Mouse (Mus musculus) midbrain, embryonic 10.5 days (tissue): Measurements from ENCODE around the gene Mef2d. TPM values are rescaled to one million over a fixed set of nuclear protein-coding genes. Genes with fewer than 3 reads are reported as not detected.

Experiments
- DNase-seq: peaks from one replicate; pipeline ENCODE4 v3.0.0-alpha.2; 2017; ENCODE audit warnings: low spot score
- H3K27ac ChIP-seq: fragments of 300-500 bp; sonication (generic); replicated peaks from 2 replicates; pipeline ENCODE4 v1.5.1; 2016; ENCODE audit warnings: mild to moderate bottlenecking
- H3K27me3 ChIP-seq: fragments of 300-500 bp; sonication (generic); 2 replicates; pipeline ENCODE4 v1.6.1; 2016; ENCODE audit warnings: low read depth, mild to moderate bottlenecking; ENCODE audit not compliant: poor library complexity, severe bottlenecking
- H3K36me3 ChIP-seq: fragments of 300-500 bp; sonication (generic); 2 replicates; pipeline ENCODE4 v1.6.1; 2016; ENCODE audit warnings: mild to moderate bottlenecking, moderate library complexity
- H3K4me1 ChIP-seq: fragments of 300-500 bp; sonication (generic); 2 replicates; pipeline ENCODE4 v1.6.1; 2016
- H3K4me3 ChIP-seq: fragments of 300-500 bp; sonication (generic); 2 replicates; pipeline ENCODE4 v1.5.1; 2016; ENCODE audit warnings: mild to moderate bottlenecking, moderate library complexity
- H3K9me3 ChIP-seq: fragments of 300-500 bp; sonication (generic); replicated peaks from 2 replicates; pipeline ENCODE4 v1.6.1; 2016; ENCODE audit warnings: mild to moderate bottlenecking
- WGBS: fragments of 180-500 bp; shearing (Covaris S2); methylation state at CpG from one replicate; pipeline ENCODE4 v1.1.7; 2016; 5-methylcytosine and 5-hydroxymethylcytosine counted together
- polyA plus RNA-seq: library from polyadenylated mRNA; unstranded; fragments of >200 nt; fragmentation: Nextera tagmentation; extraction: Ambion mirVana; gene quantifications from 2 replicates; pipeline ENCODE4 v1.2.1, GENCODE M21; 2016

Gene Mef2d
- polyA plus RNA-seq, 1 experiment from 2014 or later, result 8.2 TPM

DNA sequence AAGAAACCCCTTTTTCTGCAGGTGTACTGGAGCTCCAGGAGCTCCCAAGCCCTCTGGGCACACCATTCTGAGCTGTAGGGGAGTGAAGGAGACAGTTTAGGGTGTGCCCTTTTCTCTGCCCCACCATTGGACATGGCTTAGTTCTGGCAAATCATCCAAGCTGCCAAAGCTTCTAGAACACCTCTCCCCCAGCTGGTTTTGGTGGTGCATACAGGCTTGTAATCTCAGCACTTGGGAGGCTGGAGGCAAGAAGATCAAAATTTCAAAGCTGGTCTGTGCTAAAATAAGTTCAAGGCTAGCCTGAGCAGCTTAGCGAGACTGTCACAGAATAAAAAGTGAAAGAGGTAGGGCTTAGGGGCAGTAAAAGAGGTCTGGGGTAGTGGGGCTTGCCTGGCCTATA is 70.2 kb downstream of the Mef2d start:
- Histone ChIP-seq H3K27me3 (peaks cover 100% of the 10 kb centered on the region), H3K36me3 (0 out of 2 replicates have a peak, but pooled peaks cover 3% of the 10 kb centered on the region), H3K27ac (no peak overlapping the region), H3K4me1 (peaks cover 55% of the 10 kb centered on the region), H3K4me3 (0 out of 2 replicates have a peak overlapping the region, but pooled peaks have one; percentile 9), H3K9me3 (no peaks in the 10 kb centered on the region)
- 2% methylated on average over 1 of the region's 1 CpGs for WGBS
- no peak for DNase-seq

DNA sequence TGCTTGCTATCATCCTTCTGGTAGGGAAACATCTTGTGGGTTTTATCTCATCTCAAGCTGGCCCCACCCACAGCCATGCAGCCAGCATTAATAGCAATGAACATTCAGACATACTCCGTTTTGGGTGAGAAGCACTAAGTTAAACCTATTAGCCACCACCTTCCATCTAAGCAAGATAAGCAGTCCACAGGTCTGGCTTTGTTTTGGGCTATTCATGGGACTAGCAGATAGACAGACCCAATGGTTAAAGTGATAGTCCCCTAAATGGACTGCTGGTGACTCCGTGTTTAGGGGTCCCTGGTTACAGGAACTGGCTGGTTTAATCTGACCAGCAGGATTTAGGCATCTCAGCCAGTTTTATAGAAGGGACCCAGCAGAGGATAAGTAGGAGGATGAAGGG is 70.8 kb downstream of the Mef2d start:
- WGBS, result 1% methylated on average over 2 of the region's 2 CpGs
- no peaks in the 10 kb centered on the region for H3K9me3 ChIP-seq
- peaks cover 100% of the 10 kb centered on the region for H3K27me3 ChIP-seq
- 0 out of 2 replicates have a peak, but pooled peaks cover 3% of the 10 kb centered on the region for H3K36me3 ChIP-seq
- peak overlapping the region; percentile 5; the same call in 1 of the 2 replicates for H3K4me3 ChIP-seq
- peaks cover 48% of the 10 kb centered on the region for H3K4me1 ChIP-seq
- no peak for DNase-seq
- H3K27ac ChIP-seq, result no peak overlapping the region

DNA sequence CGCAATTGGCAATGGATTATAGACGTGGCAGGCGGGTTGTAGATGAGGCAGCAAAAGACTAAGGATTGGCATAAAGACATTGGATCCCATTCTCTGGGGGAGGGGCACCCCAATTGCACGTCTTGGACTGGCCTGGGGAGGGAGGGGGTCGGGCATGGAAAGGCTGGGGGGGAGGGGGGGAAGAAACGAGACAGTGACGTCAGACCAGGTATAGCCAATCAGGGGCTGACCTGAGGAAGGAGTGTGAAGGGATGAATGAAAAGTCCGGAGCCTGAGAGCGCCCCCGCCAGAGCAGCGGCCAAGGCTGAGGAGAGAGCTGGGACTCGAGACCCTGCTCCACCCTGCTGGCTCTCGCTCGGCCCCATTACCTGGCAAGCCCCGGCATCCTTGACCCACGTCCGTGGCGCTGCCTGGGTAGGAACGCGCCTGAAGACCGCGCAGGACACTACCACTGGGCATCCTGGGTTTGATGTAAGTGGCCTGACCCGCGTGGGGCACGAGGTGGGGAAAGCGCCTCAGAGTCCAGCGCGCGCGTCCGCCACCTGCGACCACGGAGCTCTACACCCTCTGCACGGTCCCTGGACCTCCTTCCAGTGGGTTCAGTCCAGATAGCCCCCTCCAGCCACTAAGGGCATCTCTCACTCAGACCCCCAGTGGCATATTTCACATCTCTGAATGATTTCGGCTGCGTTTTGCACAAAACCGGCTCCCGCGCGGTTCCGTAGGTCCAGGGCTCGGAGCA is 72.2 kb downstream of the Mef2d start:
- 1% methylated on average over 42 of the region's 42 CpGs for WGBS
- peak overlapping the region; percentile 47 for H3K4me3 ChIP-seq
- peak overlapping the region; percentile 59 for H3K27ac ChIP-seq
- DNase-seq, result peak; percentile 51
- H3K4me1 ChIP-seq, result peaks cover 39% of the 10 kb centered on the region
- 0 out of 2 replicates have a peak, but pooled peaks cover 3% of the 10 kb centered on the region for H3K36me3 ChIP-seq
- peaks cover 100% of the 10 kb centered on the region for H3K27me3 ChIP-seq
- no peaks in the 10 kb centered on the region for H3K9me3 ChIP-seq

DNA sequence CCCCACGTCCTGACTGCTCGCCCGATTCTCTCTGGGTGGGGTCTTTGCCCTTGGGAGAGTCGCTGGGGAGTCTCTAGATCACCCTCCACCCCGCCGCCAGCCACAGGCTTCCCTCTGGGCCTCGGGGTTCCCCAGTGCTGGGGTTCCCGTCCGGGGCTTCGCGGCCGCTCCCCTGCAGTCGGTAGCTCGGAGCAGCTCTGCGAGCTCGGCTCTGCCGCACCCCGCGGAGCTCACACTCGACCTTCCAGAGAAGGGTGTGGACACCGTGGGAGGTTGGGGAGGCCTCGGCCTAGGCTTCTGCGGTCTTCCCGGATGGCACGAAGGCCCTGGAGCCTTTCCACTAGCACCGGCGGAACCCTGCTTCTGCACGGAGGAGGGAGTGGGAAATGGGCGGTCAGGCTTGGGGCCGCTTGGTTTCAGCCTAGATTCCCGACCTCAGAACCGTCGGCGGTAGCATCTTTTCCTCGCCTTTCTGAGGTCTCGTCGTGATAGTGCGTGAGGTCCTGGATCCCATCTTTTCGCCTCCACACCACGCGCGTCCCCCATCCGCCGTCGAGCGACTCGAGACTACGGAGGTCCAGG is 72.9 kb downstream of the Mef2d start:
- Histone ChIP-seq H3K4me3 (peak overlapping the region; percentile 47), H3K36me3 (0 out of 2 replicates have a peak, but pooled peaks cover 3% of the 10 kb centered on the region), H3K4me1 (peaks cover 36% of the 10 kb centered on the region), H3K27ac (peak overlapping the region; percentile 59), H3K27me3 (peaks cover 100% of the 10 kb centered on the region), H3K9me3 (no peaks in the 10 kb centered on the region)
- under 1% methylated on average over 48 of the region's 48 CpGs for WGBS
- no peak for DNase-seq

DNA sequence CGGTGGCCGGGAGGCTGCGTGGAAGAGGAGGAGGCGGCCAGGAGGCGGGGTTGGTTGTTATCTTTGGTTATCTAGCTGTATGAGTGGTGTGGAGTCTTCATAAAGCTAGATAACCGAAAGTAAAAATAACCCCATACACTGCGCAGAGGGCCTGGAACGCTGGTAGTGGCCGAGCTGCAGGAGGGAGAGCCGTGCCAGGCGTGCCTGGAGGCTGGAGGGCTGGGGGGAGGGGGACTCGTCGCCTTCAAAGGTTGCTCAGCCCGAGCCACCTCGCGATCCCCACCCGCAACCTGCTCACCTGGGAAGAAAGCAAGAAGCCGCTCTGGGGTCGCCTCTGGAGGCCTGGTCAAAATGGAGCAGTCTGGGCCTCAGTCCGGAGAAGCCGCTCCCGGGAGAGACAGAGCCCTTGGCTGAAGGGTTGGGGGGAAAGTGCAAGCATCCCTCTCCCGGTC is 73.4 kb downstream of the Mef2d start:
- no peaks in the 10 kb centered on the region for H3K9me3 ChIP-seq
- H3K4me3 ChIP-seq, result peak overlapping the region; percentile 47
- under 1% methylated on average over 23 of the region's 23 CpGs for WGBS
- peaks cover 33% of the 10 kb centered on the region for H3K4me1 ChIP-seq
- H3K36me3 ChIP-seq, result 0 out of 2 replicates have a peak, but pooled peaks cover 3% of the 10 kb centered on the region
- DNase-seq, result peak; percentile 46
- H3K27me3 ChIP-seq, result peaks cover 100% of the 10 kb centered on the region
- peak overlapping the region; percentile 59 for H3K27ac ChIP-seq

DNA sequence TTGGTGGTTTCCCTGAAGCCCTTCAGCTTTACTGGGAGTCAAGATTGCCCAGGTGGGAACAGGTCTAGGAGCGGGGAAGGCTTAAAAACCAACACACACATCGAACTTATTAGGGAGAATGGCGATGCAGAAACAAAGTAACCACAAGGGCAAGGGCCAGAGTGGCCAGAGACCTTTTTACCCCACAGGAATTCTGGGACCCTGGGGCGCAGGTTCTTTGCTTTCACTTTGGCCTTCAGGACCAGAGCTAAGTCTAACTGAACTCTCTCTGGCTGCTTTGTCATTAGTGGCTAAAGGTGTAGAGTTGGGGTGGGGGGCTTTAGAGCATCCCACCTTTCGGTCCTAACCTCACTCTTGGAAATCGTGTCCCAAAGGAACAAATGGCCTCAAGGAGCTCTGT is 73.9 kb downstream of the Mef2d start:
- WGBS, result 1% methylated on average over 6 of the region's 6 CpGs
- Histone ChIP-seq H3K36me3 (0 out of 2 replicates have a peak, but pooled peaks cover 3% of the 10 kb centered on the region), H3K27me3 (peaks cover 100% of the 10 kb centered on the region), H3K27ac (0 out of 2 replicates have a peak overlapping the region, but pooled peaks have one; percentile 59), H3K4me3 (peak overlapping the region; percentile 47), H3K9me3 (no peaks in the 10 kb centered on the region), H3K4me1 (peaks cover 33% of the 10 kb centered on the region)
- DNase-seq, result no peak

DNA sequence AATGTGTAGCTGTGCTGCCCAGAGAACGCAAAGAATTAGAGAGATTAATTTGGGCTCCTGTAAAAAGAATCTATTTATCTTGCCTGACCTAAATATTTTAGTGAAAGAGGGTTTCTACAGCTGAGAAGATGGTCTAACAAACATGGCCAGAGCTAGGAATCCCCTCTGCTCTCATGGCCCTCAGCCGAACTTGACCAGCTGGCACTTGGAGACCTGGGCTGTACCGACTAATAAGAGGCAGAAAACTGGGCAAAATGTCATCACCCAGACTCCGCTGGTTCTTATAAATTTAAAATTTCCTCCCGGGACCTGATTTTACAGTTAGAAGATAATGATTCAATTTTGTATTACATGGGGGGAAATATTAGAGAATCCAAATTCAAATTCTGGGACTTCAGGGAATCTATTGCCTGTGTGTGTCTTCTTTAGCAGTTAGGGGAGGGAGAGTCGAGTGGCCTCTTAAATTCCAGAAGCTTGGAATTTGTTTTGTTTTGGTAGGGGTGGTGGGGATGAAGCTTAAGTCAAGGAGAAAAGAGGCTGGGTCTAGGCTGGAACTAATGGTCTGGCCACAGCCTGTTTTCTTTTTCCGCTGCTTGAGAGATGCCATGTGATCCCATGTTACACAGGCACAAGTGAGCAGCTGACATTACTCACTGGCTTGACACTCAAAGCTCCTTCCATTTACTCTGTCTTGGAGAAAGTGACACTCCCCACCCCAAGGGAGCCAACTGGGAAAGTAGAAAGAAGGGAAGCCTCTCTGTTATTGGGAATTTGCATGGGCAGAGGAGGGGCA is 74.6 kb downstream of the Mef2d start:
- Histone ChIP-seq H3K27me3 (peaks cover 100% of the 10 kb centered on the region), H3K4me3 (peak overlapping the region; percentile 47; the same call in 1 of the 2 replicates), H3K36me3 (0 out of 2 replicates have a peak, but pooled peaks cover 3% of the 10 kb centered on the region), H3K27ac (no peak overlapping the region), H3K4me1 (peaks cover 39% of the 10 kb centered on the region), H3K9me3 (no peaks in the 10 kb centered on the region)
- no peak for DNase-seq
- 8% methylated on average over 7 of the region's 7 CpGs for WGBS

DNA sequence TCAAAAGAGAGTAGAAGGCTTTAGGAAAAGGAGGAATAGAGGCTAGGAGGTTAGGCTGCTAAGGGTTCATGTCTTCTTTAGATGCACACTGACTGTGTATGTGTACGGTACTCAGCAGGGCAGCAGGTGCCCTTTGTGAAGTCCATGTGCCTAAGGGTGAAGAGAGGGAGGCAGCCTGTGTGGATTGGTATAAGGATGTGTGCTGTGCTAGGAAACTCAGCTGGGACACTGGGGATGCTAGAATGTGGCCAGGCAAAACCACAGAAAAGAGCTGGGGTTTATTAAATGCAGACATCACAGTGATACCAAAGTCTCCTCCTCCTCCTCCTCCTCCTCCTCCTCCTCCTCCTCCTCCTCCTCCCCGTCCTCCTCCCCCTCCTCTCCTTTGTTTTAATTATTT is 75.5 kb downstream of the Mef2d start:
- Histone ChIP-seq H3K9me3 (no peaks in the 10 kb centered on the region), H3K27ac (no peak overlapping the region), H3K4me3 (no peak overlapping the region), H3K4me1 (peaks cover 44% of the 10 kb centered on the region), H3K36me3 (0 out of 2 replicates have a peak, but pooled peaks cover 3% of the 10 kb centered on the region), H3K27me3 (peaks cover 100% of the 10 kb centered on the region)
- 27% methylated on average over 1 of the region's 2 CpGs for WGBS
- DNase-seq, result no peak

DNA sequence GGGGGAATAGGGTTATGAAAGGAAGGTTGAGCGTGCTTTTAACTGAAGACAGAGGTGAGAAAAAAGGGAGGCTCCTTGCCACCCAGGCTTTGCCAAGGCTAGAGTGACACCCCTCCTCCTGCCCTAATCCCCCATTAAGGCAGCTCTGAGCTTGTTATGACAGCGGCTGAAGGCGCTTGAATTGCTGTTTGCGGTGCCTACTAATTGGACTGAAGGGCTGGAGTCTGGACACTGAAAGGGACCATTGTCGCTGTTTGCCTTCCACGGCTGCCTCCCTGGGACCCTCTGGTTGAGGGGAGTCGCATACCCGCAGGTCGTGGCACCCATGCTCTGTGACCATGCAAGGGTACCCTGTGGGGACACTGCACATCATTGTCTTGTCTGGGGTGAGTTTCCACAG is 77.8 kb downstream of the Mef2d start:
- 8% methylated on average over 9 of the region's 9 CpGs for WGBS
- Histone ChIP-seq H3K36me3 (no peaks in the 10 kb centered on the region), H3K4me3 (no peak overlapping the region), H3K9me3 (no peaks in the 10 kb centered on the region), H3K27ac (no peak overlapping the region), H3K4me1 (peaks cover 32% of the 10 kb centered on the region), H3K27me3 (peaks cover 100% of the 10 kb centered on the region)
- no peak for DNase-seq

DNA sequence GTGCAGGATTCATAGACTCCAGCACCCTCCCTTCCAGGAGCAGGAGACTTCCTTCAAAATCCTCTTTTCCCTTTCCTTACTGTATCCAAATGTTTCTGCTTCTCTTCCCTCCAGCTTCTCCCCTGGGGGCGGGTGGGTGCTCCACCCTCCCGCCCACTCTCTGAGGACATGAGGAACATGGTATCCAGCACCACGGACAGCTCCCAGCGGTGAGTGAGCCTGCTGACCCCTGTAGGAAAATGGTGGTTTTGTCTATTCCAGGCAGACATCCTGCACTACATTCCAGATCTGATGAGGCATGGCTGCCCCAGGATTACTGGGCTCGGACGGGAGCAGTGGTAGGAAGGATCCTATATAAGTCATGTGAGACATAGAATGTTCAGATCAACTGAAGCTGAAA is 78.7 kb downstream of the Mef2d start:
- H3K4me3 ChIP-seq, result no peak overlapping the region
- no peaks in the 10 kb centered on the region; the same call in 1 of the 2 replicates for H3K36me3 ChIP-seq
- H3K27ac ChIP-seq, result no peak overlapping the region
- H3K27me3 ChIP-seq, result peaks cover 100% of the 10 kb centered on the region
- WGBS, result 1% methylated on average over 6 of the region's 6 CpGs
- H3K9me3 ChIP-seq, result no peaks in the 10 kb centered on the region
- peaks cover 23% of the 10 kb centered on the region for H3K4me1 ChIP-seq
- peak; percentile 76 for DNase-seq
